8 mouse cellular contexts compared by ENCODE assay signal in genomic region chr4:132329115-132329834, GRCm38 (mm10). TPM values are rescaled to one million over a fixed set of nuclear protein-coding genes. Genes with fewer than 3 reads are reported as not detected.
DNase-seq lines count a peak whose midpoint lies in the region; TF ChIP-seq lines count a peak whose summit lies in the region.

TSS of gene Trnau1ap (minus strand) at chr4:132329538.

- peak; percentile 91 for DNase-seq in adipocyte (ENCODE audit: low spot score)
- DNase-seq in gastrocnemius, postnatal 10 days: peak; percentile 90
- peak; percentile 94 for DNase-seq in induced T-regulatory cell, adult 2 months (ENCODE audit: low read depth)
- peak; percentile 66 to 80 for DNase-seq in left cerebral cortex, postnatal 14 days (ENCODE audit: low spot score in 2 of 2)
- peak; percentile 96 for DNase-seq in mesoderm, embryonic 11.5 days (ENCODE audit: low read depth, low spot score)
- peak; percentile 71 to 78 for DNase-seq in right cerebral cortex, postnatal 36 days (ENCODE audit: low spot score in 2 of 2)
- peak; percentile 96 for DNase-seq in yolk sac, embryonic 10.5 days (ENCODE audit: low spot score)

- TF ChIP-seq POLR2A in cortical plate, adult 2 months (IDR thresholded peaks at IDR 0.05; ENCODE audit: extremely low read depth, insufficient read depth, low read length): peak; percentile 80

- no peak for TF ChIP-seq CTCF in cortical plate, adult 2 months (IDR thresholded peaks at IDR 0.05; ENCODE audit: extremely low read depth, insufficient read depth, low read length)

- peak within 1 kb of the TSS; percentile 66 for H3K4me3 ChIP-seq in cortical plate, adult 2 months (ENCODE audit: insufficient read depth, low read length)

- no peak within 1 kb of the TSS for H3K27ac ChIP-seq in cortical plate, adult 2 months (ENCODE audit: insufficient read depth, low read length)

- intact Hi-C loops in left cerebral cortex, postnatal 14 days (cut with DNase I): no loop called here

- no peaks in the 10 kb centered on the region; the same call in 1 of the 2 replicates for H3K4me1 ChIP-seq in cortical plate, adult 2 months (ENCODE audit: control insufficient read depth, insufficient read depth, low read length)

RNA-seq across cellular contexts. Expression of gene Trnau1ap, which starts in this region (rescaled TPM):
- polyA plus RNA-seq in cortical plate, adult 2 months (2012; rRNA removed): 14.9 and 16.6 TPM in 2 replicates
- 10 to 100 TPM; 16.1 to 21.2 TPM for total RNA-seq in gastrocnemius, postnatal 10 days (2021)
- total RNA-seq in left cerebral cortex, postnatal 14 days (2021): 10 to 100 TPM; 20.1 to 22.1 TPM
